Mouse (Mus musculus): Measurements from ENCODE around the gene Taf6l. TPM values are rescaled to one million over a fixed set of nuclear protein-coding genes. Genes with fewer than 3 reads are reported as not detected.

Gene Taf6l
- polyA plus RNA-seq, 1 experiment from 2014 or later = 32.4 TPM

DNA sequence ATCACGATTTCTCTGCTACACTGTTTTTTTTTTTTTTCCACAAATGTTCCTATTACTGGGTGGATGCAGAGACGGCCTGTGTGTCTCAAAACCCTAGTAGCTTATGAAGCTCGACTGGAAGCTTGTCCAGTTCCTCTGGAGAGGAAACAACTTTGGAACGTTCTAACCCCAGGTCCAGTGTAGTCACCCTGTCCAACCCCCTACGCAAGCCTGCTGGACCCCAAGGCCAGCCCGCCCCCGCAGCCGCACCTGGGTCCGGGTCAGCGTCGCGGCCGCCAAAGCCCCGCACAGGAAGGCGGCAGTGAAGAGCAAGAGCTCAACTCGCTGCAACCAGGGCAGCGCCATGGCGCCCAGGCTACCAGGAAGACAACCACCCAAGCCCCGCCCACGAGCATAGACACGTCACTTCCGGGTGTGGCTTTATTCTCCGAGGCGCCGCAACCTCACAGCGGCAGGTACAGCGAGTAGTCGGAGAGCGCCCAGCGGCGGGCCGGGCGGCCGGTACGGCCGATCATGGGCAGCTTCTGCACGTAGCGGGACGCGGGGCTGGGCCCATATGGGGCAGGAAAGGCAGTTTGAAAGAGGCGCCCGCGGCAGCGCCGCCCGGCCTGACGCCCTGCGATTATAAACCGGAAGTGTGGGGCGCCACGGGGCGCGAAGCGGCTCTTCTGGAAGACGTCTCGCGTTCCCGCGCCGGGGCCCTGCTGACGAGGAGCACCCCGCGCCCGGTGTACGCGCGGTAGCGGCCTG lies 12.0 kb downstream of the Taf6l start, which contains the start of gene Tmem179b:
TSS of gene Tmem179b (minus strand) at position 382 of the 750 bp plus-strand sequence.
- WGBS = under 1% methylated on average over 68 of the region's 68 CpGs
- peak within 1 kb of the TSS; percentile 99 for H3K27ac ChIP-seq
- H3K27me3 ChIP-seq = no peaks in the 10 kb centered on the region
- peak within 1 kb of the TSS; percentile 94 for H3K9ac ChIP-seq
- H3K4me2 ChIP-seq (replicated peaks) = peak within 1 kb of the TSS; percentile 98
- ATAC-seq (ENCODE audit: low FRiP score) = peak; percentile 94
- H3K36me3 ChIP-seq = peaks cover 29% of the 10 kb centered on the region
- H3K4me1 ChIP-seq = peaks cover 32% of the 10 kb centered on the region
- no peaks in the 10 kb centered on the region for H3K9me3 ChIP-seq (replicated peaks)
- peak within 1 kb of the TSS; percentile 75 for H3K4me3 ChIP-seq

DNA sequence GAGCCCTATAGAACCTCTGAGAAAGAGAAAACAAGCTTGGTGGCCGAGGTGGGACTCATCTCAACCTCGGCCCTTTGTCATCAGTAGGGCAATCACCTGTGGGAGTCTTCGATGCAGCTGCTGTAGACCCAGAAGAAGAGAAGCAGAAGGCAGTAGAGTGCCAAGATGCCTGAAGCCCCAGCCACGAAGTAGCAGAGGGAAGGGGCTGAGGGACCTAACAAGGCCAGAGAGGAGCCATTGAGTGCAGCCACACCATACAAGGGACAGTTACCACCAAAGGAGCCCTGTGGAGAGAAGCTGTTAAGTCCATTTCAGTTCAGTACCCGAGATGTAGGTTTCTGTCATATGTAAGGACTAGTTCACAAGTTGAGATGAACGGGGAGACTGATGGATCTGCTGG lies 12.8 kb downstream of the Taf6l start:
- Histone ChIP-seq H3K4me2 (replicated peaks) (peak overlapping the region; percentile 98), H3K4me1 (peaks cover 32% of the 10 kb centered on the region), H3K4me3 (peak overlapping the region; percentile 75), H3K27me3 (no peaks in the 10 kb centered on the region), H3K9me3 (replicated peaks) (no peaks in the 10 kb centered on the region), H3K27ac (peak overlapping the region; percentile 99; the same call in 1 of the 2 replicates), H3K36me3 (peaks cover 34% of the 10 kb centered on the region), H3K9ac (peak overlapping the region; percentile 94)
- ATAC-seq (ENCODE audit: low FRiP score) = no peak
- WGBS = 66% methylated on average over 6 of the region's 6 CpGs

GRCm38 (mm10) chr19:8772996-8773395 lies 13.2 kb downstream of the Taf6l start:
- no peaks in the 10 kb centered on the region for H3K27me3 ChIP-seq
- WGBS = 82% methylated on average over 5 of the region's 5 CpGs
- H3K4me3 ChIP-seq = peak overlapping the region; percentile 75
- H3K4me2 ChIP-seq (replicated peaks) = peak overlapping the region; percentile 98
- peaks cover 36% of the 10 kb centered on the region for H3K36me3 ChIP-seq
- no peaks in the 10 kb centered on the region for H3K9me3 ChIP-seq (replicated peaks)
- H3K9ac ChIP-seq = no peak overlapping the region
- ATAC-seq (ENCODE audit: low FRiP score) = no peak
- H3K27ac ChIP-seq = 0 out of 2 replicates have a peak overlapping the region, but pooled peaks have one; percentile 99
- H3K4me1 ChIP-seq = peaks cover 32% of the 10 kb centered on the region

DNA sequence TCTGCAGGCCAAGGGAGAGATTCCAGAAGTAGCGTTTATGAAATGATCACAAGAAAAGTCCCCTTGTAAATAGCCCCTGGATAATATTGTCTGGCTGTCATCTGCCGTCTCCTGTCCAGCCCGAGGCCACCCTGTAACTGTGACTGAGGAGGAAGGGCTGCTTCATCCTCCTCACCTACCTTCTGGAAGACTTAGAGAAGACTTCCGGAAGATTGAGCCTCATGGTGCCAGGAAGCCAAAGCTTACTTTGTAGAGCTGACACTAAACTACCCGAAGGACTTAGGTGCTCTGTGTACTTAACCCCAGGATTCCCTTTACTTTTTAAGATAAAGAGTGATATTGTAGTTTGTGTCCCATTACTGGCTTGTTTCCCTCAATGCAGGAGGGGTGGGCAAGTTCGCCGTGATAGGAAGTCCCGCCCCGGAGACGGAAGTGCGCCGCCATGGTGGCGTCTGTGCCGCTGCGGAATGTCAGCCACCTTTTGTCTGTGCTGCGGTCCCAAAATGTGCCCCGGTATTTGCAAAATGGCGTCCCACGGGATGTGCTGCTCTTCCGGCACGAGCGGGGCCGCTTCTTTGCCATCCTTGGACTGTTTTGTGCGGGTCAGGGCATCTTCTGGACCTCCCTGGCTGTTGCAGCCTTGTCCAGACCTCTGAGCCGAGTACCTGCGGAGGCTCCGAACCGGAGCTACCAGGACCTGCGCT lies 15.5 kb downstream of the Taf6l start, which contains the start of gene Tmem223:
TSS of gene Tmem223 (plus strand) at position 430 of the 704 bp plus-strand sequence.
- Histone ChIP-seq H3K4me1 (peaks cover 31% of the 10 kb centered on the region), H3K27me3 (no peaks in the 10 kb centered on the region), H3K36me3 (peaks cover 56% of the 10 kb centered on the region), H3K9me3 (replicated peaks) (no peaks in the 10 kb centered on the region), H3K27ac (peak within 1 kb of the TSS; percentile 93), H3K4me2 (replicated peaks) (peak within 1 kb of the TSS; percentile 70), H3K4me3 (peak within 1 kb of the TSS; percentile 83), H3K9ac (peak within 1 kb of the TSS; percentile 97)
- WGBS = 22% methylated on average over 29 of the region's 29 CpGs
- peak; percentile 46; the same call in 1 of the 2 replicates for ATAC-seq (ENCODE audit: low FRiP score)

- no peak for ATAC-seq (ENCODE audit: low FRiP score)
- Histone ChIP-seq H3K9me3 (replicated peaks) (no peaks in the 10 kb centered on the region; the same call in 1 of the 2 replicates), H3K4me2 (replicated peaks) (no peak overlapping the region), H3K36me3 (peaks cover 83% of the 10 kb centered on the region), H3K4me1 (peaks cover 4% of the 10 kb centered on the region; the same call in 1 of the 2 replicates), H3K9ac (no peak overlapping the region), H3K27ac (no peak overlapping the region), H3K4me3 (no peak overlapping the region), H3K27me3 (no peaks in the 10 kb centered on the region)
- 94% methylated on average over 9 of the region's 9 CpGs for WGBS
These were observed 20.7 kb downstream of the Taf6l start for GRCm38 (mm10) chr19:8765562-8765961.

- H3K36me3 ChIP-seq = peaks cover 61% of the 10 kb centered on the region
- no peak overlapping the region for H3K9ac ChIP-seq
- no peak for ATAC-seq (ENCODE audit: low FRiP score)
- no peak overlapping the region for H3K4me3 ChIP-seq
- H3K27ac ChIP-seq = no peak overlapping the region
- no peaks in the 10 kb centered on the region for H3K27me3 ChIP-seq
- 90% methylated on average over 4 of the region's 4 CpGs for WGBS
- no peaks in the 10 kb centered on the region; the same call in 1 of the 2 replicates for H3K9me3 ChIP-seq (replicated peaks)
- H3K4me2 ChIP-seq (replicated peaks) = no peak overlapping the region
- H3K4me1 ChIP-seq = peaks cover 8% of the 10 kb centered on the region
These were observed 22.9 kb downstream of the Taf6l start for GRCm38 (mm10) chr19:8763276-8763675.

- no peak for ATAC-seq (ENCODE audit: low FRiP score)
These were observed 25.5 kb downstream of the Taf6l start for GRCm38 (mm10) chr19:8760757-8761156.

GRCm38 (mm10) chr19:8758899-8759298 lies 27.3 kb downstream of the Taf6l start:
- no peak overlapping the region for H3K9ac ChIP-seq
- 93% methylated on average over 2 of the region's 2 CpGs for WGBS
- H3K9me3 ChIP-seq (replicated peaks) = no peaks in the 10 kb centered on the region
- H3K4me2 ChIP-seq (replicated peaks) = no peak overlapping the region
- no peak overlapping the region for H3K4me3 ChIP-seq
- H3K4me1 ChIP-seq = peaks cover 28% of the 10 kb centered on the region
- ATAC-seq (ENCODE audit: low FRiP score) = no peak
- H3K27me3 ChIP-seq = no peaks in the 10 kb centered on the region
- no peak overlapping the region for H3K27ac ChIP-seq
- H3K36me3 ChIP-seq = peaks cover 30% of the 10 kb centered on the region

More at GRCm38 (mm10) chr19:8760757-8761156, 25.5 kb downstream of the Taf6l start:
- WGBS = 80% methylated on average over 2 of the region's 2 CpGs
- Histone ChIP-seq H3K4me3 (no peak overlapping the region), H3K4me2 (replicated peaks) (no peak overlapping the region), H3K27me3 (no peaks in the 10 kb centered on the region), H3K36me3 (peaks cover 36% of the 10 kb centered on the region), H3K9me3 (replicated peaks) (no peaks in the 10 kb centered on the region; the same call in 1 of the 2 replicates), H3K4me1 (peaks cover 23% of the 10 kb centered on the region), H3K27ac (no peak overlapping the region), H3K9ac (no peak overlapping the region)

- peak overlapping the region; percentile 72 for H3K4me2 ChIP-seq (replicated peaks)
- peak overlapping the region; percentile 99 for H3K4me3 ChIP-seq
- peaks cover 24% of the 10 kb centered on the region for H3K36me3 ChIP-seq
- H3K27me3 ChIP-seq = no peaks in the 10 kb centered on the region
- ATAC-seq (ENCODE audit: low FRiP score) = no peak; the same call in 1 of the 2 replicates
- H3K9ac ChIP-seq = peak overlapping the region; percentile 98
- no peaks in the 10 kb centered on the region for H3K9me3 ChIP-seq (replicated peaks)
- H3K4me1 ChIP-seq = peaks cover 28% of the 10 kb centered on the region
- H3K27ac ChIP-seq = peak overlapping the region; percentile 91
- WGBS = 5% methylated on average over 14 of the region's 14 CpGs
These were observed 28.7 kb downstream of the Taf6l start for GRCm38 (mm10) chr19:8757471-8757998.

GRCm38 (mm10) chr19:8756635-8757387 lies 29.4 kb downstream of the Taf6l start, which contains the start of gene Nxf1:
TSS of gene Nxf1 (plus strand) at chr19:8757073.
- Histone ChIP-seq H3K9ac (peak within 1 kb of the TSS; percentile 98), H3K36me3 (peaks cover 26% of the 10 kb centered on the region), H3K9me3 (replicated peaks) (no peaks in the 10 kb centered on the region), H3K4me2 (replicated peaks) (peak within 1 kb of the TSS; percentile 72), H3K27me3 (no peaks in the 10 kb centered on the region), H3K27ac (peak within 1 kb of the TSS; percentile 91), H3K4me3 (peak within 1 kb of the TSS; percentile 99), H3K4me1 (peaks cover 28% of the 10 kb centered on the region)
- WGBS = 1% methylated on average over 75 of the region's 75 CpGs
- peak; percentile 94 for ATAC-seq (ENCODE audit: low FRiP score)

GRCm38 (mm10) chr19:8755652-8756051 lies 30.6 kb downstream of the Taf6l start:
- H3K27ac ChIP-seq = no peak overlapping the region
- H3K9ac ChIP-seq = no peak overlapping the region
- no peaks in the 10 kb centered on the region for H3K27me3 ChIP-seq
- 0 out of 2 replicates have a peak overlapping the region, but pooled peaks have one; percentile 99 for H3K4me3 ChIP-seq
- ATAC-seq (ENCODE audit: low FRiP score) = no peak
- peaks cover 35% of the 10 kb centered on the region for H3K36me3 ChIP-seq
- H3K4me2 ChIP-seq (replicated peaks) = peak overlapping the region; percentile 72
- no peaks in the 10 kb centered on the region for H3K9me3 ChIP-seq (replicated peaks)
- 83% methylated on average over 3 of the region's 3 CpGs for WGBS
- H3K4me1 ChIP-seq = peaks cover 28% of the 10 kb centered on the region

Measured in hindbrain, embryonic 12.5 days (tissue).